Mouse (Mus musculus) lung, postnatal 25 days (tissue): Measurements from ENCODE around the gene Ube2t.

ENCODE experiments used
- DNase-seq: peaks from one replicate; pipeline ENCODE4 v3.0.0; 2022; ENCODE audit warnings: low spot score

The Ube2t gene

DNA sequence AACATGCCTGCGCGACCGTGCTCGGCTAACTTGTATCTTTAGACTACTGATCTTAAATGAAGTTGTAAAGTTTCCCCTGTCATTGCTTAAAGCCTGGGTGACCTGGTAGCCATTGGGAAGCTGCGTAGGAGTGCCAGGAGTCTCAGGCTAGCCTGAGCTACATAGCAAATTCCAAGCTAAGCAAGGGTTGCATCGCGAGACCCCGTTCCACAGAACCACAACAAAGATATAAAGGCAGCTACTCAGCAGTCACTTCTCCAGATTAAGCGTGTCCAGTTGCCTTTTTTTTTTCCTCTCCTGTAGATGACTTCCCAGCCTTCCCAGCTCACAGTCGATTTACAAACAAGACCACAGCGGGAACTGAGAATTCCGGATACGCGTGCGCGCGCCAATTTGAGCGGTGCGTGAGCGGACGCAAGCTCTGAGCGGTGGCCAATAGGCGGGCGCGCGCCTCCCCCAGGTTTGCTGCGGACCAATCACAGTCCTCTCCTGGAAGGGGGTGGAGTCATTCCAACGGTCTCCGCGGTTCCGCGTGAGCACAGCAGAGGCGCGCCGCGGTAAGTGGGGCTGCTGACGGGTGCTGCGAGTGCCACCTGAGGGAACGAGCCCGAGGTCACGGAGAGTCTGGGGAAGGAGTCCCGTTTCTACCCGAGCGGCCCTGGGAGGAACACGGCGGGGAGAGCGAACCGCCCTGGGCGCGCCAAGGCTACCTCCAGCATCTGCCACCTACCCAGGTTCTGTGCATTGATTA is at the start of gene Ube2t:
Gene Ube2t, plus strand, starts transcription at position 513 of the 751 bp plus-strand sequence.
- peak; percentile 97 for DNase-seq

DNA sequence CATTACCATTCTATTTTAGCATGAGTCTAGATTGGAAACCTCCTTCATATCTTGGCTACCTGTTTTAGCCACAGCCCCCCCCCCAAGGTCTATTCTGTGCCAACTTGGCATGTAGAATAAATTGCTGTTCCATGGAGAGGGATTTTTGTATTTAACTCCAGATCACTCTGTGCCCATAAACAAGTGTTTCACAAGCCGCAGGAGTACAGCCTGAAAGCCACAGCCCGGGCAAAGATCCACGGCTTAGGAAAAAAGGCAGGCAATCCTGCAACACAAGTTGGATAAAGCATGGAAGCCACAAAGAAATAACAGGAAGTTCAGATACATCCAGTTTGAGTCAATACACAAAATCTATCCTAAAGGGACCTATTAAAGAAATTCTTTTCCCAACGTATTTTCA is 48.8 kb upstream of the Ube2t start:
- peak; percentile 32 for DNase-seq

DNA sequence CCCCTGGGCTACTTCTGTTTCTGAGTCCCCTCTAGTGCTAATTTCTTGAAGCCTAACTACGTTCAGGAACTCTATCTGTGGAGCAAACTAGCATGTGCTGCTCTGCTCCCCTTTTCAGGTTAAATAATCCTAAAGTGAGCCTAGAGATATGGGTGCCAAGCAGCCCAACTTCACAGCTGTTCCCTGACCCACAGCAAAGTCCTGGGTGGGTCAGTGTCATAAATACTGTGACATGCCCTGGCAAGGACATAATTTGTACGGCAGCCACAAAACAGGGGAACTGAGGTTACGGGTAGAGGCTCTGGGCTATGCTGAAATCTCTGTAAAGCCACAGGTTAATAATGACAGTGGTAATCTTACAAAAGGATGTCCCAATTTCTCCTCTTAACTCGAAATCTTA is 46.9 kb upstream of the Ube2t start:
- no peak for DNase-seq

DNA sequence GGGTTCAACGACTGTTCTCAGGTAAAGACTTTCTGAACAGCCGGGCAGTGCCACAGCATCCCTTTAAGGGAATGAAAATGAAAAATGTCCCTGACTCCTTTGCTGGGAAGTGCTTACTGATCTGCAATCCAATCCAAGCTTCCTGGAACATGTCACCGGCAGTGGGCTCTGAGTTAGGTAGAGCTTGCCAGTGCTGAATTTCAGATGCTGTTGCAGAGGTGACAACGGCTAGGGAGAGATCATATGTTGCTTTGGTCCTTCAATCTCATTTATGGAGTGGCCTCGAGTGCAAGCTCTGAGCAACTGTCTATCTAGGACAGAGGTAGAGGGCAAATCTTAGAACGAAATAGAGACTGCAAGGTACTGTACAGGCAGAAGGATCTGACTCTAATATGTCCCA is 43.4 kb upstream of the Ube2t start:
- no peak for DNase-seq

DNA sequence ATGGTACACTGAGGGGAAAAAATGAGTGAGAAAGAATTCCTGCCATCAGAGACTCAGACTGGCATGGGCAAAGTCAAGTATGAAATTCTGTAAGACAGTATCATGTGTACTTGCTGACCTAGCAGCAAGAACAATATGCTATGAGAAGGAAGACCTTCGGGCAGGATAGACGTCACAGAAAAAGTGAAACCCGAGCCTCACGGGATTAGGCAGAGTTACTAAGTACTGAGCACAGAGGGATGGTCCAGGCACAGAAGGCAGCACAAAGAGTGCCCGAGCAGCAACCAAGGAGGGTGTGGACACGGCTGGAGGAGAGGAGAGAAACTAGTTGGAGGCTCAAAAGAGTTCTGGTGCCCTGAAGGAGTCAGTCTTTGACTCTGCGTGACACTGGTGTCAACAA is 29.9 kb upstream of the Ube2t start:
- DNase-seq = no peak

DNA sequence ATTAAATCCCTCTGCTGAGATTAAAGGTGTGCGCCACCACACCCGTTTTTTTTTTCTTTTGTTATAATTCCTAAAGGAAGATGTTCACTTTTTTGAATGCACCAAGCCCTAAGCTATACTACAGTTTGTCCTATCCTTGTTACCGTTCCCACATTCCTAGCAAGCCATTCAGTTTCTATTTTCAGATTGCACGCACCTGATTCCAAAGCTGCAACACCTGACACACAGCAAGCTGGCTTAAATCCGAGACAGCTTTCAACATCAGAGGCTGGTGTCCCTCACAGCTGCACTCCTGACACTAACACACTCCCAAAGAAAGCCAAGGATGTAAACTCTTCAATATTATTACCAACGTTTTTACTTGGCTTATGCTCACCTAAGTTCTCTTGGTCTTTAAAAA is 26.0 kb upstream of the Ube2t start:
- peak; percentile 12 for DNase-seq

DNA sequence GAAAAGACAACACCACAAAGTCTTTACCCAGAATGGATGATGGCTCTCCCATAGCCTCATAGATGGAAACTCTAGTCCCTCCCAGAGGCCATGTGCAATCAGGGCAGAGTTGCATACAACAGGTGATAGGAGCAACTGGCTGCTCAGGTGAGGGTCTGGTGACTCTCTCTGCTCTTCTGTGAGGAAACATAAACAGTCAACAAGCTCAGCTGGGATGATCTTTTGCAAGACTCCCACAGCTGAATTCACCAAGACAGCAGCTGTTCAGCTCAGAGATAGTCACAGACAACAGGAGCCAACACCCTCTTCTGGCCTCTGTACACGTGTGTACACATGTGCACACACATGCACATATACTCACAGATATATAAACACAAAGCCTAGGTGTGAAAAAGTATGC is 24.1 kb upstream of the Ube2t start:
- no peak for DNase-seq

DNA sequence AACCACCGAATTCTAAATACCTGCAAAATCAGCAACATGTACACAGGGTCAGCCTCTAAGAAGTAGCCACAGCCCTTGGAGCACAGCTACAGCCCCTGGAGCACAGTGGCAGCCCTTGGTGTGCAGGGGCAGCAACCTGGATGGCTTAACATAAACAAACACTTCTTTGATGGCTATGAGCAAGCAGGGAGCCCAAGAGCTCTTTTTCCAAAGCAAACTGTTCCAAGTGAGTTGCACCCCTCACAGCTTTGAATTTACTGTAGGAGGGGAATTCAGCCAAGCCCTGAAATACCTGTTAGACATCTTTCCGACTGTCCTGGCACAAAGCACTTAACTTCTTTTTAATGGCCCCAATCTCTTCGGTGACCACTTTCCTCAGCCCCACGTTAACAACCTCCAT is 21.5 kb upstream of the Ube2t start:
- no peak for DNase-seq

DNA sequence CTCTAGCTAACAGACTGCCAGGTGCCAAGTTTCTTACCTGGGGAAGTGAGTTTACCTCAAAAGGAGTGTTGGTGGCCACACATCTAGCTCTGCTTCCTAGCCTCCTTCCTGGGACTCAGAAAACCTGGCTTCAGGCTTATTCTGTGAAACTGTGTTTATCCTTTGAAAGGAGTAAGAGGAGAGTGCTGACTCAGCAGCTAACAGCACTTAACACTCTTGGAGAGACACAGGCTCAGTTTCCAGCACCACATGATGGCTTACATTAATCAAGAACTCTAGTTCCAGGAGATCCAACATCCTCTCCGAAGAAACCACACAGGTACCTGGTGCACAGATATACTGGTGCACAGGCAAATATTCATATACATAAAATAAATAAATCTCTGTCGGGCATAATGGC is 19.5 kb upstream of the Ube2t start:
- no peak for DNase-seq

DNA sequence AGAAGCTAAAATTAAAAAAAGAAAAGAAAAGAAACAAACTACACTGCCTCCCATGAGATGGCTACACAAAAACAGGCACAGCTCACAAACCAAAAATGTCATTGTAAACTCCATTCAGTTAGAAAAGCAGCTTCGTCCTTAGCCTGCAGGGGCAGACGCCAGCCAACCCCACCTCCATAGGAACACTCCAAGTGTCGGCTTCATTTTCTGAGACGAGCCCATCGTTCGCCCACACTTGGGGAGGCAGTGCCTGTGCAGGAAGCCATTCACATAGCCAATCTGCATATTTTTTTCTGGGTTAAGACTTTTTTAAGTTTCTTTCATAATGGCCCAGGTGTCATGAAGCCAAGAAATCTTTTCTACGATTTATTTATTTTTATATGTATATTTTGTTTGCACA is 14.8 kb upstream of the Ube2t start:
- no peak for DNase-seq

DNA sequence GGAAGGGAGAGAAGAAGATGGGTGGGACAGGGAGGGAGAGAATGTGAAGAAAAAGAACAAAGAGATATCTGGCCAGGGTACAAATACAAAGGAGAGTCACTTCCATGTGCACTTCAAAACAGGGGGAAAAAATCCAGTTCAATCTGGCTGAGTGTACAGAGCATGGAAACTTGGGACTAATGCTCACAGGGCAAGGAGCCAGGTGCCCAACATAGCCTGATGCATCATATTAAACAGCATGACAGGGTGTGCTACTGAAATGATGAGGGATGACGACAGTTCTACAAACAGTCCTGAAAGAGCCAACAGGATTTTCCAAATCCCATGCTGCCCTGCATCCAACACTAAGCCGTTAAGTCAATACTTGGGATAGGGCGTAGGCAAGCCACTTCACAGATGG is 12.4 kb upstream of the Ube2t start:
- DNase-seq = no peak

DNA sequence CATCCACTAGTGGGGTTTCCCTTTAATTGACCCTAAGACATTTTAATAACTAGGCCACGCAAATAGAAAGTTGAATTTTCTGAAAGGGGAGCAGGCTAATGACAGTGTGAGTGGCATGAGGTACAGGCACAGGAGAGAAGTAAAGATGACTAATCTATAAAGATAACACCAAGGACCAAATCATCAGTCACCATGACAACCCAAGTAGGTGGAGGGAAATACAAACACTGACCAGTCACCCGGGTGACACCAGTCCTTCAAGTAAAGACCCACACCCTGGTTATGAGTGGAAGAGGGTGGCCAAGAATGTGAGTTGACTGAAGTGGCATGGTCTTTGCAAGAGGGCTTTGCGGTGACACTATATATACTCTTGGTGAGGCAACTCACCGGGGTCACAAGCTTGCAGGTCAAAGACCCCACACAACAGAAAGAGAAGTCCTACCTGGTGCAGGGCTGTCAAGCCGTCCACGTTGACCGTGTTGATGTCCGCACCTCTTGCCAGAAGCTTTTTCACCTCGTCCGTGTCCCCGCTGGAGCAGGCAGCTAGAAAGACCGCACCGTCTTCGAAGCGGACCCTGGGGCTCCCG is 7.2 kb upstream of the Ube2t start:
- peak; percentile 16 for DNase-seq

DNA sequence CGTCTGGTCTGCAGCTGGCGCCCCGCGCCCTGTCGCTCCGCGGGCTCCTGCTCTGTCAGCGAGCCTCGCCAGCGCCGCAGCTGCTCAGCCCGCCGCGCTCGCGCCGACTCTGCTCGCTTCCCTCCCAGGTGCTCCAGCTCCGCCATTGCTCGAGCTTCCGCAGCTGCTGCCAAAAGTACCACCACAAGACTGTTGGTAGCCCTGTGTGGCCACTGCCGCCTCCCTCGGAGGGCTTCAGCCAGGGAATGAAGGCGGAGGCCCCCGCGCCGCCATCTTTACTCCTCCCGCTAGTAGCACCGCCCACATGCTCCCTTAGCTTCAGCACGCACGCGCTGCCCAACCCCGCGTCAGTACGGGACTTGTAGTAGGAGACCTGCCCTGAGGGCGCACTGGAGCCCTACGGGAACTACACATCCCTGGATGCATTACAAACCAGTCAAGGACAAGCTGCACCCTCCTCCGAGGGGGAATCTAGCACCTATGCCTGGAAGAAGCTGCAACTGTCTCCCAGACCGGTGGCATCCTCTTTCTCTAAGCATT is 6.7 kb upstream of the Ube2t start, which contains the start of gene Ppp1r12b:
Gene Ppp1r12b, minus strand, starts transcription at position 306 of the 540 bp plus-strand sequence.
- DNase-seq = peak; percentile 96

DNA sequence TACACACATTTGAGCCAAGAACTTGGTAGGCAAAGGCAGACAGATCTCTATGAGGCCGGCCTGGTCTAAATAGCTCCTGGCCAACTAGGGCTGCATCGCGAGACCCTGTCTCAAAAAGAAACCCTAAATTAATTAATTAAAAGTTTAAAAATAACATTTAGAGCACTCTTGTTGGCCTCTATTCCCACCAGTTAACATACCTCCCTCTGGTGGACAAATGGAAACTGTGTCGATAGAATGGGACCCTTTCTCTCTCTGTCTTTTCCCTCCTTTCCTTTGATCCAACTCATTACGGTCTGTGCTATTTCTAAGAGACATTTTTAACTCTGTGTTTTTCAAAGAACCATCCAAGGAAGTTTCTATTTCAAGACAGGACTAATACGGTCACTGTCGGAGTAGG is 1.7 kb upstream of the Ube2t start:
- DNase-seq = no peak

DNA sequence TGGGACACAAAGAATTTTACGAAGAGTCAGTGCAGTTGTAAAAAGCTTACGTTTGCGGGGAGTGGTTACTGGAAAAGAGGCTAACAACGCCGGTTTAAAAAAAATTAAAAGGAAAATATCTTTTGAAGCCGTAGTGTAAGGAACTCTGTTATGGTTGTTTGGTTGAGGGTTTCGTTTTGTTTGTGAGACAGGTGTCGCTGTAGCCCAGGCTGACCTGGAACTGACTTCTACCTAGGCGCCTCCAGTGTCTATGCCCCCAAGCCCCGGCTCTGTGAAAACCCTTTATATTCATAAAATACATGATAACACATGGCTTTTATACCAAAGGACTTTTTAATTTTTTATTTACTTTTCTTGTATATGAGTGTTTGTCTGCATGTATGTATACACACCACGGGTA is 456 bp downstream of the Ube2t start:
- peak; percentile 21 for DNase-seq

DNA sequence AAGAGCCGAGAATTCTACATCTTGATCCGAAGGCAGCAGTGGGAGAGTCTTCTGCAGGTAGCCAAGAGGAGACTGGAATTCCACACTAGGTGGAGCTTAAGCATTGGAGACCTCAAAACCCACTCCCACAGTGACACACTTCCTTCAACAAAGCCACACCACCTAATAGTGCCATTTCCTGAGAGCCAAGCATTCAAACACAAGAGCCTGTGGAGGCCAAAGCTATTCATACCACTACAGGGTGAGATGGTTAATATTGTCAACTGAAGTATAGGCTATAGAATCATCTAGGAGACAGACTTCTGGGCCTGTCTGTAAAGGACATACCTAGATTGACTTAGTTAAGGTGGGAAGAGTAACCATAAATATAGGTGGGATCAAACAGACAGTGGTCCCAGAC is 3.1 kb downstream of the Ube2t start:
- DNase-seq = no peak

DNA sequence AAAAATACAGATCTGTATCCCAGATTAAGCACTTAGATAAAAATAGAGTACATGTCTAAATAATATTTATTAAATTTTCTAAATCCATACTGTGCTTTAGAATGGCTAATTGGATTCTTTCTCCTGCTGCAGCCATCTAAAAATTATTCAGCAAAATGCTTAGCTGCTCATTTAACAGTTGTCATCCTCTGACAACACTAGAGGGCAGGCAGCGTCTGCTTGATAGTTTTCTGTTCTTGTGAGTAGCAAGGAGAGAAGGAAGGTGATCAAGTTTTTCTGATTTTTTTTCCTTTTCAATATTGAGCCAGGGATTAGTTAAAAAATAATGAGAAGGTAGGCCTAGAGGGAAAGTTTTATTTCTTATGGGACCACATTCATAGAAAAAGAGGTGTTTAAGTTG is 10.6 kb downstream of the Ube2t start:
- no peak for DNase-seq

DNA sequence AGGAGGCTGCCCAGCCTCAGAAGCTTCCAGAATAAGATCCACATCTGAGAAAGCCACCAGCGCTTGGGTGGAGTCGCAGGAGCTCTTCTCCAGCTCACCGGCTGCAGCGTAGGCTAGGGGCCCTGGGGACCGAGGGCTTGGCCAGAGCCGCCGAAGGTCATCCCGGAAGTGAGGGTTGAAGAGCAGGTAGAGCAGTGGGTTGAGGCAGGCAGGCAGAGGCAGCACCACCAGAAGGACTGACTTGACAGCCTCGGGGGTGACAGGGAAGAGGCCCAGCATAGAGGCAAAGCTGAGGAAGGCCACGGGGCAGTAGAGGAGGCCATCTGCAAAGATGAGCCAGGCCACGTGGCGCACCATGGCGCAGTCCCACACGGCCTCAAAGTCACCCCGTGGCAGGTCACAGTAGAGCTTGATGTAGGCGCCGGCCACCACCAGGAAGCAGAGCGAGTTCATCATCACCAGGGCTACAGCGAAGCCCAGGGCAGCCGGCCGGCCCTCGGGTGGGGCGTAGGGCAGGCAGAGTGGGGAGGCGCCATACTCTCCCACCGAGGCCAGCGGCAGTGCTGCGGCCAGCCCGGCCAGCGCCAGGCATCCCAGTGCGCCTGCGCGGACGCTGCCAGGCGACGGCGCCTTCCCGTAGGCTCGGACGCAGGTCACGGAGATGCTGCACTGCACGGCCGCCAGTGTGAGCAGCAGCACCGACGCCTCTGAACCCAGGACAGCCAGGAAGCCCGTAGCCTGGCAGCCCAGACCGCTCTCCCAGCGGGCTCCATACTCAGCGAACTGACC is 25.0 kb downstream of the Ube2t start:
- DNase-seq = peak; percentile 24

DNA sequence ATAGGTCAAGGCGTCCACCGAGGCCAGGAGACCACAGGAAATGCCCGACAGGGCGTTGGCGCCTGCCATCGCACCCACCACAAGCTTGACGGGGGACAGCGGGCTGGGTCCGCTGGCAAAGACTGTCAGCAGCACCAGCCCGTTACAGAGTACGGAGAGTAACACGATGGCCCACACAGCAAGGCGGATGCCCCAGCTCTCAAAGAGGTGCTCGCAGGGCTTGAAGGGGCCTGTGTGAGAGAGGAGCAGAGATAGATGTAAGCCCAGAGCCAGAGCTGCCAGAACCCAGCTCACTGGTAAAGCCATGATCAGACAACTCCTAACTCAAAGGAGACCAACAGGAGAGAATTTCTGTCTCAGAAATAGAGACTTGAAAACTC is 25.6 kb downstream of the Ube2t start:
- DNase-seq = no peak

DNA sequence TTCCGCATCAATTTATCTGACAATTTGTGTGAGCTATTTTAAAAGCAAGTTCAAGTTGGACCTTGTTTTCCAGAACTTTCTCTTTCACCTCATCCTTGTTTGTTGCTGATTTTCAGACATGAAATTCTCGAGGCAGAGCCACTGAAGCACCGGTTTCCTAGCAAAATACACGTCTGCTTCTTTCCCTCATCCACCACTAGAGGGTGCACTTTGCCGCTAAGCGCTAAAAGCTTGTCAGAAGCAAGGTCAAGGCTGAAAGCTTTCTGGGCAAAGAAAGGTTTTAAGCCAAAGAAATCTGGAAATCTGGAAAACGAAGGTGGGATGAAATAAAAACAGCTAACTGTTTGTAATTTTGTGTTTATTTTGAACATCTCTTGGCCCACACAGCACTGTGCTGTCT is 27.0 kb downstream of the Ube2t start:
- peak; percentile 76 for DNase-seq

DNA sequence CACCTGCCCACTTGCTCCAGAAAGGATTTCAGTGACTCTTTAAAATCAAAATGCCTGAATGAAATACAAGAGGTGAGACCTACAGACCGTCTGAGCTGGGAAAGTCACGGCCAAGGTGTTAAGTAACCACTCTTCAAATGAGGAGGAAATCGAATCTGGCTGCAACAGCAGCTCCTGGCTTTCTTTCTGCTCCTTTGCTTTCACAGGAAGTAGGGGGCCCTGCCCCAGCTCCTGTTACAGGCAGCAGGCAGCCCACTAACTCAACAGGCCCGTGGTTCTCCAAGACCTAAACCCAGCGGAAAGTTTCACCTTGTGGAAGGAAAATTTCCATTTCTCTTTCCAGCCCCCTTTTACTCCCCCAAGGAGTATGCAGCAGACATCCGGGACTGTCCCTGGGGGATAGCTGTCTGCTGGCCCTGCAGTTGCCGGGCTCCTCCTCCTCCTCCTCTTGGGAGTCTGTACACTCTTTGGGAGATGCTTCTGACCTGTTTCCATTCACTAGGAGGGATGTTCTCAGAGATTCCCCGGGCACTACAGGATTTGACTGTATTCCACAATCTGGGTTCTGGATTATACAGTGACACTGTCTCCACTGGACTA is 29.8 kb downstream of the Ube2t start:
- no peak for DNase-seq

DNA sequence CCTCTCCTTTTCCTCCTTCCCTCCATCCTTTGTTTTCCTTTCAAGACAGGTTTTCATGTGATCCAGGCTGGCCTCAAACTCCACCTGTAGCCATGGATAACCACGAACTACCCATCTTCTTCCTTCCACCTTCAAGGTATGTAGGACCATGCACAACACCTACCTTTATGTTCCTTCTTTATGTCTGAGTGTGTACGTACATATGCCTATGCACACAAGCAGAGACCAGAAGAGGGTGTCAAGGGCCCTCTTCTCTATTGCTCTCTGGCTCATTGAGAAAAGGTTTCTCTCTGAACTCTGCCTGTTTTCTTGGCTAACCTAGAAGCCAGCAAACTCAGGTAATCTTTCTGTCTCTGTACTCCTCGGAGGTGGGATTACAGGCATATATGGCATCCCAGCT is 32.4 kb downstream of the Ube2t start:
- DNase-seq = no peak

DNA sequence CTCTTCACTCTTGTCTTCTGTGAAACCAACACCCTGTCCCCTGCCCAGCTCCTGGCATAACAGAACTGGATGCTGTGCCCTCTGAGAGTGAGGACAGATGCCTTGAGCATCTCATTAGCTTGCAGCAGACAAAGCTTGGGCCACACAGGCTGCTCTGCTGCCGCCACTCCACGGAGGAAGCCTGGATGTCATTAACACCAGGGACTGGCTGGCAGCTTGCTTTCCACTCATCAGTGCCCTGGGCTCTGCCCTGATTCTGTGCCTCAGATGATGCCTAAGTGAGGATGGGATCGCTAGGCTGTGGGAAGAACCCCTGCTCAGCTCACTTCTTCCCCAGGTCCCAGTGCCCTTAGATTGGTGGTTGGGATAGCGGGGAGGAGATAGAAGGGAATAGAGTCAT is 33.1 kb downstream of the Ube2t start:
- no peak for DNase-seq
